Mouse (Mus musculus) left cerebral cortex, adult 9 months (tissue): Measurements from ENCODE around the gene Zfp169.
A peak's percentile ranks its signal among the peaks of the same experiment; 100 is the strongest.

Source experiments
- DNase-seq, 2 experiments: peaks; one replicate each; pipeline ENCODE4 v3.0.0; 2022; ENCODE audit warnings: low spot score in 2 of 2

The Zfp169 gene

DNA sequence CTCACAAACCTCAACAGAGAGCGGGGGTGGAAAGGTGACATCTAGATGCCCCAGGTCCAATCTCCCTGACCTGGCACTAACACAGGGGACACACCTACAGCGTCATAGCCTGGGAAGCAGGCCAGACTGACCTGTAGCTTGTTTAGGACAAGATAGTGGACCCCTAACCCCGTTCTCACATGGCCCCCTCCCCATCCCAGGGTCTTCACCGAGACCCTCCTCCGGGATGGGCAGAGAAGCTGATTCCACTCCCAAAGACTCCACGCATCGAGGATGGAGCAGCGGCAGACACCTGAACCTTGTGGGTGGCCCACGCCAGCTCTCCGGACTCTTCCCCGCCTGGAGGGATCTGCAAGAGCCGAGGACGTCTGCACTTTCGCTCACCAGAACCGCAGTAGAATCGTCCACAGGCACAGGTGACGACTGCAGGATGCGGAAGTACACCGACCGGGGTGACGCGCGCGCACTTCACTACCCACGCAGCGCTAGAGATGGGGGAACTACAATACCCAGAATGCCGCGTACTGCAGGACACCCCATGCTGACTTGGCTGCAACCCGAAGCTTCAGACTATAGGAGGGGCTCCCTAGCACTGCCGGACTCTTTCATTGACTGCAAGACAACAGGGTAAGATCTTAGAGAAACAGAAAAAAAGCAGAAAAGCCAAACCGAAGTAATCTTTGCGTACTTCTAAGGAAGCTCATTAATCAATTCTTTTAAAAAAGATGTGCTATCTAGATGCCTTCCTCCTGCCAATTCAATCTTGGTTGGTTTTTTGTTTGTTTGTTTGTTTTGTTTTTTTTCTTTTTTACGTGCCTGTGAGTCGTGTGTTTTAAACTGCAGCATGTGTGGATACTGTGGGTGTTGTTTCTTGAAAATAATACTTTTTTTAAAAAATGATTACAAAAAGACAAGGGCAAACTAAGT, at the start of gene Zfp169, which contains the start of gene A830005F24Rik:
Zfp169 (minus strand) TSS at position 449 of the 927 bp plus-strand sequence.
A830005F24Rik (plus strand) TSS at position 568 of the 927 bp plus-strand sequence.
- peak; percentile 78 to 91 for DNase-seq

DNA sequence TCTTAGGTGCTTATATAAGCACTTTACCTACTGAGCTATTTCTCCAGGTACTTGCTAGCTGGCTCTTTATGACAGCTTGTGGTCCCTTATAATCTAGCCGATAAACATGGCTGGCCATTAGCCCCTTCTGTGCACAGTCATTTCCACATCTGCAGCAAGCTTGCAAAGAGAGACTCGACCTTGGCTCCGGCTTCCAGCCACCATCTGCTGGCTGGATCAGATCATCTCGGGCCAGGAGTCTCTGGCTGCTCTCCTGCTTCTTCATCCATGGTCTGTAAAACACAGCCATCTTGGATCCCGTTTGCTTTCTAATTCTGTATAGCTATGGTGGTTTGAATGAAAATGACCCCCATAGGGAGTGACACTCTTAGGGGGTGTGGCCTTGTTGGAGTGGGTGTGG, 49.1 kb upstream of the Zfp169 start:
- DNase-seq: no peak

- DNase-seq: no peak
Measured at GRCm38 (mm10) chr13:48561481-48561880, 48.2 kb upstream of the Zfp169 start.

- no peak for DNase-seq
Measured at GRCm38 (mm10) chr13:48555976-48556375, 42.7 kb upstream of the Zfp169 start.

DNA sequence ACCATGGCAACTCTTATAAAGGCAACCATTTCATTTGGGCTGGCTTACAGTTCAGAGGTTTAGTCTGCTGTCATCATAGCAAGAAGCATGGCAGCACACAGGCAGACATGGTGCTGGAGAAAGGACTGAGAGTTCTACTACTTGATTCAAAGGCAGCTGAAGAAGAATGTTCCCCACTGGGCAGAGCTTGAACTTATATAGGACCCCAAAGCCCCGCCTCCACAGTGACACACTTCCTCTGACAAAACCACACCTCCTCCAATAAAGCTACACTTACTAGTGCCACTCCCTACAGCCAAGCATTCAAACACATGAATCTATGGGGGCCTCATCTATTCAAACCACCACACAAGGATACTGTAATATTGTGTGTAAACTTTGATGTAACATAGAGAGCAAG, 41.3 kb upstream of the Zfp169 start:
- DNase-seq: no peak

GRCm38 (mm10) chr13:48553511-48553910, 40.3 kb upstream of the Zfp169 start:
- DNase-seq: no peak

GRCm38 (mm10) chr13:48552181-48553090, 39.2 kb upstream of the Zfp169 start:
- DNase-seq: peak; percentile 71 to 93

- peak in 1 of 2 experiments; percentile 21 for DNase-seq
Measured at GRCm38 (mm10) chr13:48548296-48548695, 35.0 kb upstream of the Zfp169 start.

DNA sequence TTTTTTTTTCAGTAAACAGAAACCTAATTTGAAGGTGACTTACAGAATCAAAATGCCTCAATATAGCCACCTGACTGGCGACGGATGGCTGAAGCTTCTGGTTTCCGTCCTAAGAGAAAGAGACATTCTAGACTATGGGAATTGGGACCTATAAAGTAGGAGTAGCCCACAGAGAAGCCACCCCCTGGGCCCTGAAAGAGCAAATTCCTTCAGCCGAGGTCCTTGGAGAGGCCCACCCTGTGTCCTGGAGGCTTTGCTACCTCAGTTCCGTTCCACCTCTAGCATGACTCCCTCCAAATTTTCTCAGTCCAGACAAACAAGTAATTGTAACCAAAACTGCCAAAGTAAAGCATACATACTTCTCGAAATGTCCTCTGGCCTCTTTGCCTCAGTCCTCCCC, 34.4 kb upstream of the Zfp169 start:
- no peak for DNase-seq

- peak; percentile 99 to 100 for DNase-seq
Measured at GRCm38 (mm10) chr13:48546330-48546917, 33.2 kb upstream of the Zfp169 start.

DNA sequence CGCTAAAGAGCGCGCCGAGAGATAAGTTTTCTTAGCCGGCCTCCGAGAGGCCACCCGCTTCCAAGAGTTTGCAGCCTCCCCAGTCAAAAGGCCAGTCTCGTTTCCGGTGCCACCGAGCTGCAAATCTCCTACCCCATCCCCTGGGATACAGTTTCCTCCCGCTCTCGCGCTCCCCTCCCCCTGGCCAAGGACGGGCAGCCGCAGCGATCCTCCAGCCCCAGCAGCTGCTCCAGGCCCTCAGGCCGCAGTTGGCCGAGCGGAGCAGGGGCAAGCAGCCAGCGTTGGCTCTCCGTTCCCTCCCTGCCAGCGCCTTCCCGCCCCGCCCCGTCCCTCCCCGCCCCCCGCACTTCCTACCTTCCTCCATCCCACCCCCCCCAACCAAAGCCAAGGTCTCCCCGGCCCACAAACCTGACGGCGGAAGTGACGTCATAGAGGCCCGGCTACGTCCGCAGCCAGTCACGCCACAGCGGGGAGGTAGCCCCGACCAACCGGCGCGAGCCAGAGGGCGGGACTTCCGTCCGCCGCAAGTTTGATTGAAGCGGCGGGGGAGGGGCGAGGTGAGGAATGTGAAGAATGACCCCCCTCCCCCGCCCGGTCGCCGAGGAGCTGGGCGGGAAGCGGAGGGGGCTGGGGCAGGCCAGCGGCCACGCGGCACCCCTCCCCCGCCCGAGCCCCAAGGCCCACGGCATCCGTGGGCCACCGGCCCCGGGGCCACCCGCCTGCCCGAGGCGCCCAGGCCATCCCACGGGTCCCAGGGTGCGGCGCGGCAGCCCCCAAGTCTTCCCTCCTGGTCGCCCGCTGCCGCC, 32.4 kb upstream of the Zfp169 start:
- peak; percentile 82 to 94 for DNase-seq

DNA sequence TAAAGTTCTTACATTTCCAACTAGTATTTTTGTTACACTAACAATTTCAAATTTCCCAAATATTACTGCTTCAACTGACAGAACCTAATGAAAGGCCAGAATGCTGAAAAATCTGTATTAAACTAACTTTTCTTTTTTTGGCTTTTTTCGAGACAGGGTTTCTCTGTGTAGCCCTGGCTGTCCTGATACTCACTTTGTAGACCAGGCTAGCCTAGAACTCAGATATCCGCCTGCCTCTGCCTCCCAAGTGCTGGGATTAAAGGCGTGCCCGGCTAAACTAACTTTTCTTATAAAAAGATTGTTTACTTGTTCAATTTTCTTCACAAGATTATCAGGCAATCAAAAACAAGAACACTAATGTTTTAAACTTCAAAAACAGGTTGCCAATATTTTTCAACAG, 31.6 kb upstream of the Zfp169 start:
- no peak for DNase-seq

DNA sequence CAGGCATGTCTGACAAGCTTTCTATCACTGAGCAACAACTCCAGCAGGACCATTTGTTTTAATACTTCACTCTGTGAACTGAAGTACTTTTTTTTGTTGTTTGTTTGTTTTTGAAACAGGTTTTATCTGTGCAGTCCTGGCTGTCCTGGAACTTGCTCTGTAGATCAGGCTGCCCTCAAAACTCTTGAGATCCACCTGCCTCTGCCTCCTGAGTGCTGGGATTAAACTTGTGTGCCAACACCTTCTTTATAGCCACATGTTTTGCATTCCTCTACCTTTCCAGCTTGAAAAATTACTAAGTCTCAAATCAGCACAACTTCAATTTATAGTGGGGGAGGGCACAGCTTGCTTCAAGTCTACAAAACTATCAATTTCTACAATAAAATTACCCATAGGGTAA, 31.1 kb upstream of the Zfp169 start:
- no peak for DNase-seq

DNA sequence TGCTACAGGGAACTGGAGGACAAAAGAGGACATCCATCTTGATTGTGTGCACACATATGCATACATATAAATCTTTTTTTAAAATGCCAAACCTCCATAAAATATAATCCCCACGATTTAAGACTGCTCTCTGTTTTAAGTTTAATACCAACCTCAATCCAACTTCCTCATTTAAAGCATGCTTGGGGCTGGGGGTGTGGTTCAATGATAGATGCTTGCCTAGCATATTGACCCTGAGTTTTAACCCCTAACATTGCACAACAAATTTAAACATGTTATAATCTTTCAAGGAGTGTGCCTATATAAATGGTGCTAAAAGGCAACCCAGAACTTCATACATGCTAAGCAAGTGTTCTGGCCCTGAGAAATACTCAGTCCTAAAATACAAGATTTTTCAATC, 27.2 kb upstream of the Zfp169 start:
- DNase-seq: no peak

DNA sequence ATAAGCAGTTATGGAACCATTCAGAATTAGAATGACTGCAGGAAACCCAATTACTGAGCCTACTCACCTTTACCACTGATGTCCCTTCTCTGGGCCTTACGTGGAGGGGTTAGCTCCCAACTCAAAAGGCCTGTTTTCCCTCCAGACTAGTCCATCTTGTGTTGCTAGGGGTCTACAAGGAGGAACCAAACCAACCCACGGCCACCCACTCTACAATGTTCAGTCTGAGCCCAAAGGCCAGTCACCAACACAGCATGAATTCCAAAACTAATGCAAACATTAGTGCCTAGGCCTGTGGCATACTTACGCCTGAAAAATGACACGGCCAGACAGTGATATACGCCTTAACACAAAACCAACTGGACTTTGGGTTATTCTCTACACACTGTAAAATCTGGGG, 20.2 kb upstream of the Zfp169 start:
- DNase-seq: no peak

- no peak for DNase-seq
Measured at GRCm38 (mm10) chr13:48531448-48531847, 18.2 kb upstream of the Zfp169 start.

GRCm38 (mm10) chr13:48530685-48531084, 17.4 kb upstream of the Zfp169 start:
- no peak for DNase-seq

DNA sequence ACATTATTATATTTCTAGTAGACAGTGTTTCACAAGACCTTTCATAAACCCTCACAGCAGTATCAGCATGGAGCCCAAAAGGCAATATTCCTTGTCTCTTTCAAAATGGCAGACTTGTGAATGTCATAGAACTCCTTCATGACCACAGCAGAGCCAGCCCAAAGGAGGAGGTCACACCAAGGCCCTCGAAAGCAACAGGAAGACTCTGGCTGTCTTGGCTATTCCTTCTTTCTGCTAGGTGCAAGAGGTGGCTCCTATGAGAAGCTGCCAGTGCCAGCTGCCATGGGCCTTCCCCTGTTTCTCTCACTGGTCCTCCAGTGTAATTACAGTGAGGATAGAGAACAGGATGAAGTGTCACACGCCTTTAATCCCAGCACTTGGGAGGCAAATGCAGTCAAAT, 15.8 kb upstream of the Zfp169 start:
- no peak for DNase-seq

DNA sequence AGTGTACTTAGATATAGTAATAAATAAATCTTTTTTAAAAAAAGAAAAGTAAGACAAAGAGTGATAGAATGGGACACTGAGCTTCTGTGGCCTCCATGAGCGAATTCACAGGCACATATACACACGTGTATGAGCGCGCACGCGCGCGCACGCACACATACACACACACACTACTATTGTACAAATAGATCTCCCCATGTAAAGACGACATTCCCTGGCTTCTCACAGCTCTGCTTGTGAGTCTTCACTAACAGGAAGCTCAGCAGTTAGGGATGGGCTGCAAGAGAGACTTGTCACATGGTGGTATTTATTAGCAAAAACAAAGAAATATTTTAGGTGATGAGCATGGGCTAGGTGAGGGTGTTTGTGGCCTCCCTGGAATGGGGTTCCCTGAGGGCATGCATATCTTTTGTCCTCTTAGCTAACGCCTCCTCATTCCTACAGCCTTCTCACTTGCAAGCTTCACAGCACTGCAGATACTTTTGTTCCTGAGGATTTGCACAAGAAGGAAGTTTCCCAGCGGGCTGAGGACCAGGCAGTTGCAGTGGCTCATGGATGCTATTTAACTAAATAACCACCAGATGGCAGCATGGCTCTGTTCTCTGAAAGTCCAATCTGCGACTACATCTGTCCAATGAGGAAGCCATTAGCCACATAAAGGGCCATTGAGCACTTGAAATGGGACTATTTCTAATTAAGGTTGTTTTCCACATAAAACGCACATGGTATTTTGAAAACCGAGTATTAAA, 15.0 kb upstream of the Zfp169 start:
- peak; percentile 58 to 84 for DNase-seq

- DNase-seq: no peak
Measured at GRCm38 (mm10) chr13:48525745-48526144, 12.5 kb upstream of the Zfp169 start.
